Mouse (Mus musculus): Measurements from ENCODE around the gene Ehf. TPM values are rescaled to one million over a fixed set of nuclear protein-coding genes. Genes with fewer than 3 reads are reported as not detected.

Ehf gene
- polyA plus RNA-seq, 2 experiments = 0.50 to 0.58 TPM

DNA sequence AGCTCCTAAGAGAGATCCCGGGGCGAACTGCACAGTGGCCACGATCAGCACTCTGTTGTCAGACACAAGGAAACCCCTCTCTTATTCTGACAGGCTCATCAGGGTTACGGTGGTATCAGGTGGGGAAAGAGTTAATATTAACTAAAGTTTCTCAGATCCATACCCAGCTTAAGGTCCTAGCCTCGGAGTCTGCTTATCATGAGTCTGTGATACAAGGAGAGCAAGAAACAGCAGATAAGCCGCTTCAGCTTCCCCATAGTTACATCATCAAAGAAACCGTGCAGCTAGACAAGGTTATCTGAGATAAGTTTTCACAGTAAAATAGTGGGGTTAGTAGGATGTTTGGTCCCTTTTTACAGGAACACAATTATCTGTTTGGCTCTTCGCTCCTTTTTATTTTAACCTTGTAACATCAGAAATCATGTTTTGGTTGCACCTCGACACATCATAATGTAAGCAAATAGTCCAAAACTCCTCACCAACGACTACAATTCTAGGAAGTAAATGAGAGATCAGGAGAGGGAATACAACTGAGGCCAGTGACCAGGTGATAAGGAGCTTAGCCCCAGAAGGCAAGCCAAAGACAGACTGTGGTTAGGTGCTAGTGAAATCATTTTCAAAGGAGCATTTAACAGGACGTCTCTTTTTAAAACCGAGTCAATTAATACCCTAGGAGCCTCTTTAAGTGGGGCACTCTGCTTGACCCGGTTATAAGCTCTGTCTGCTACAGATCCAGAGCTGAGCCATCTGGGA, 4.2 kb downstream of the Ehf start:
- Histone ChIP-seq H3K9ac (ENCODE audit: low read depth, low read length, severe bottlenecking) (no peak overlapping the region), H3K4me2 (replicated peaks; ENCODE audit: low read depth, low read length, severe bottlenecking) (no peak overlapping the region), H3K4me1 (ENCODE audit: control insufficient read depth, insufficient read depth, low read length) (no peaks in the 10 kb centered on the region), H3K9me3 (ENCODE audit: control insufficient read depth, low read length) (no peaks in the 10 kb centered on the region), H3K27me3 (ENCODE audit: control insufficient read depth, insufficient read depth, low read length) (no peaks in the 10 kb centered on the region), H3K27ac (replicated peaks; ENCODE audit: low read depth, low read length) (no peak overlapping the region), H3K4me3 (replicated peaks; ENCODE audit: low read length) (no peak overlapping the region), H3K36me3 (ENCODE audit: control insufficient read depth, insufficient read depth, low read length) (no peaks in the 10 kb centered on the region)
- DNase-seq (ENCODE audit: low spot score) = no peak
- WGBS = 63% methylated on average over 13 of the region's 13 CpGs
- no peak for TF ChIP-seq POLR2A (IDR thresholded peaks at IDR 0.05; ENCODE audit: borderline replicate concordance, extremely low read depth, insufficient read depth, insufficient read length)
- ATAC-seq (ENCODE audit: low FRiP score, low read depth) = no peak

DNA sequence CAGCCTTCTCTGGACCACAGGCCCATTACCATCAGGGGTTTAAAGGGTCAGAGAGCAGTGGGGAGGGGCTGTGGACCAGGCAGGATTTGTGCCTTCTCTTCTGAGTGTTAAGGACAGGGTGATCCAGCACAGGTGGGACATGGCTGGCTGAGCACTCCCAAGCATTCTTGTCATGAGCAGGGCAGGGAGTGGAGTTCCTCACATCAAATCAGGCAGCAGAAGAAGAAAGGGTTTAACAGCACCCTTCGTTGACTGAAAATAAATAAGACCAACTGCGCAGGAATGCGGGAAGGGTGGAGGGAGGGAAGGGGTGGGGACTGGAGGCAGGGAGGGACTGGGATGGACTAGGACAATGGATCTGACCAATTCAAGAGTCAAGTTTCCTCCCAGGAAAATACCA, 8.6 kb downstream of the Ehf start:
- no peak for DNase-seq (ENCODE audit: low spot score)
- ATAC-seq (ENCODE audit: low FRiP score, low read depth) = no peak
- Histone ChIP-seq H3K4me1 (ENCODE audit: control insufficient read depth, insufficient read depth, low read length) (no peaks in the 10 kb centered on the region), H3K9me3 (ENCODE audit: control insufficient read depth, low read length) (no peaks in the 10 kb centered on the region), H3K9ac (ENCODE audit: low read depth, low read length, severe bottlenecking) (no peak overlapping the region), H3K4me2 (replicated peaks; ENCODE audit: low read depth, low read length, severe bottlenecking) (no peak overlapping the region), H3K4me3 (replicated peaks; ENCODE audit: low read length) (no peak overlapping the region), H3K36me3 (ENCODE audit: control insufficient read depth, insufficient read depth, low read length) (no peaks in the 10 kb centered on the region), H3K27ac (replicated peaks; ENCODE audit: low read depth, low read length) (no peak overlapping the region), H3K27me3 (ENCODE audit: control insufficient read depth, insufficient read depth, low read length) (no peaks in the 10 kb centered on the region; the same call in 1 of the 2 replicates)
- WGBS = 17% methylated on average over 3 of the region's 3 CpGs
- no peak for TF ChIP-seq POLR2A (IDR thresholded peaks at IDR 0.05; ENCODE audit: borderline replicate concordance, extremely low read depth, insufficient read depth, insufficient read length)

GRCm38 (mm10) chr2:103293751-103294150, 9.3 kb downstream of the Ehf start:
- DNase-seq (ENCODE audit: low spot score) (no peak), ATAC-seq (ENCODE audit: low FRiP score, low read depth) (no peak)
- Histone ChIP-seq H3K27ac (replicated peaks; ENCODE audit: low read depth, low read length) (no peak overlapping the region), H3K4me3 (replicated peaks; ENCODE audit: low read length) (no peak overlapping the region), H3K4me1 (ENCODE audit: control insufficient read depth, insufficient read depth, low read length) (no peaks in the 10 kb centered on the region), H3K27me3 (ENCODE audit: control insufficient read depth, insufficient read depth, low read length) (no peaks in the 10 kb centered on the region; the same call in 1 of the 2 replicates), H3K9me3 (ENCODE audit: control insufficient read depth, low read length) (no peaks in the 10 kb centered on the region), H3K9ac (ENCODE audit: low read depth, low read length, severe bottlenecking) (no peak overlapping the region), H3K36me3 (ENCODE audit: control insufficient read depth, insufficient read depth, low read length) (no peaks in the 10 kb centered on the region), H3K4me2 (replicated peaks; ENCODE audit: low read depth, low read length, severe bottlenecking) (no peak overlapping the region)
- 75% methylated on average over 5 of the region's 5 CpGs for WGBS
- no peak for TF ChIP-seq POLR2A (IDR thresholded peaks at IDR 0.05; ENCODE audit: borderline replicate concordance, extremely low read depth, insufficient read depth, insufficient read length)

GRCm38 (mm10) chr2:103293214-103293613, 9.9 kb downstream of the Ehf start:
- H3K4me3 ChIP-seq (replicated peaks; ENCODE audit: low read length) = no peak overlapping the region
- H3K27ac ChIP-seq (replicated peaks; ENCODE audit: low read depth, low read length) = no peak overlapping the region
- H3K36me3 ChIP-seq (ENCODE audit: control insufficient read depth, insufficient read depth, low read length) = no peaks in the 10 kb centered on the region
- 36% methylated on average over 3 of the region's 3 CpGs for WGBS
- no peak for TF ChIP-seq POLR2A (IDR thresholded peaks at IDR 0.05; ENCODE audit: borderline replicate concordance, extremely low read depth, insufficient read depth, insufficient read length)
- DNase-seq (ENCODE audit: low spot score) (no peak), ATAC-seq (ENCODE audit: low FRiP score, low read depth) (no peak)
- H3K9ac ChIP-seq (ENCODE audit: low read depth, low read length, severe bottlenecking) = no peak overlapping the region
- H3K27me3 ChIP-seq (ENCODE audit: control insufficient read depth, insufficient read depth, low read length) = no peaks in the 10 kb centered on the region; the same call in 1 of the 2 replicates
- no peaks in the 10 kb centered on the region for H3K9me3 ChIP-seq (ENCODE audit: control insufficient read depth, low read length)
- H3K4me2 ChIP-seq (replicated peaks; ENCODE audit: low read depth, low read length, severe bottlenecking) = no peak overlapping the region
- H3K4me1 ChIP-seq (ENCODE audit: control insufficient read depth, insufficient read depth, low read length) = no peaks in the 10 kb centered on the region

- no peak overlapping the region for H3K9ac ChIP-seq (ENCODE audit: low read depth, low read length, severe bottlenecking)
- no peaks in the 10 kb centered on the region; the same call in 1 of the 2 replicates for H3K27me3 ChIP-seq (ENCODE audit: control insufficient read depth, insufficient read depth, low read length)
- no peaks in the 10 kb centered on the region for H3K36me3 ChIP-seq (ENCODE audit: control insufficient read depth, insufficient read depth, low read length)
- peaks cover 11% of the 10 kb centered on the region for H3K4me1 ChIP-seq (ENCODE audit: control insufficient read depth, insufficient read depth, low read length)
- H3K27ac ChIP-seq (replicated peaks; ENCODE audit: low read depth, low read length) = no peak overlapping the region
- H3K4me3 ChIP-seq (replicated peaks; ENCODE audit: low read length) = no peak overlapping the region
- no peaks in the 10 kb centered on the region for H3K9me3 ChIP-seq (ENCODE audit: control insufficient read depth, low read length)
- DNase-seq (ENCODE audit: low spot score) (no peak), ATAC-seq (ENCODE audit: low FRiP score, low read depth) (no peak)
- 71% methylated on average over 2 of the region's 2 CpGs for WGBS
- no peak for TF ChIP-seq POLR2A (IDR thresholded peaks at IDR 0.05; ENCODE audit: borderline replicate concordance, extremely low read depth, insufficient read depth, insufficient read length)
- H3K4me2 ChIP-seq (replicated peaks; ENCODE audit: low read depth, low read length, severe bottlenecking) = no peak overlapping the region
Observed at GRCm38 (mm10) chr2:103290705-103291269, 12.3 kb downstream of the Ehf start.
